Mouse (Mus musculus) limb, embryonic 10.5 days (tissue): ENCODE results near the gene Gnmt. TPM values are rescaled to one million over a fixed set of nuclear protein-coding genes. Genes with fewer than 3 reads are reported as not detected.

Source experiments
- DNase-seq: peaks from one replicate; pipeline ENCODE4 v3.0.0-alpha.2; 2017; ENCODE audit warnings: low spot score
- H3K27ac ChIP-seq: fragments of 300-500 bp; sonication (generic); 2 replicates; pipeline ENCODE4 v1.5.1; 2016; ENCODE audit warnings: mild to moderate bottlenecking
- H3K27me3 ChIP-seq: fragments of 300-500 bp; sonication (generic); 2 replicates; pipeline ENCODE4 v1.6.1; 2016; ENCODE audit warnings: low read depth, mild to moderate bottlenecking; ENCODE audit not compliant: poor library complexity, severe bottlenecking
- H3K36me3 ChIP-seq: fragments of 300-500 bp; sonication (generic); 2 replicates; pipeline ENCODE4 v1.6.1; 2016; ENCODE audit warnings: mild to moderate bottlenecking, moderate library complexity
- H3K4me1 ChIP-seq: fragments of 300-500 bp; sonication (generic); 2 replicates; pipeline ENCODE4 v1.6.1; 2016
- H3K4me3 ChIP-seq: fragments of 300-500 bp; sonication (generic); 2 replicates; pipeline ENCODE4 v1.5.1; 2016; ENCODE audit warnings: mild to moderate bottlenecking, moderate library complexity
- H3K9me3 ChIP-seq: fragments of 300-500 bp; sonication (generic); replicated peaks from 2 replicates; pipeline ENCODE4 v1.6.1; 2016; ENCODE audit warnings: mild to moderate bottlenecking
- WGBS: fragments of 180-500 bp; shearing (Covaris S2); methylation state at CpG from one replicate; pipeline ENCODE4 v1.1.7; 2016; 5-methylcytosine and 5-hydroxymethylcytosine counted together
- polyA plus RNA-seq: library from polyadenylated mRNA; unstranded; fragments of >200 nt; fragmentation: Nextera tagmentation; extraction: Ambion mirVana; gene quantifications from 2 replicates; pipeline ENCODE4 v1.2.1, GENCODE M21; 2016

The Gnmt gene
- polyA plus RNA-seq, 1 experiment from 2014 or later = 0.83 TPM

DNA sequence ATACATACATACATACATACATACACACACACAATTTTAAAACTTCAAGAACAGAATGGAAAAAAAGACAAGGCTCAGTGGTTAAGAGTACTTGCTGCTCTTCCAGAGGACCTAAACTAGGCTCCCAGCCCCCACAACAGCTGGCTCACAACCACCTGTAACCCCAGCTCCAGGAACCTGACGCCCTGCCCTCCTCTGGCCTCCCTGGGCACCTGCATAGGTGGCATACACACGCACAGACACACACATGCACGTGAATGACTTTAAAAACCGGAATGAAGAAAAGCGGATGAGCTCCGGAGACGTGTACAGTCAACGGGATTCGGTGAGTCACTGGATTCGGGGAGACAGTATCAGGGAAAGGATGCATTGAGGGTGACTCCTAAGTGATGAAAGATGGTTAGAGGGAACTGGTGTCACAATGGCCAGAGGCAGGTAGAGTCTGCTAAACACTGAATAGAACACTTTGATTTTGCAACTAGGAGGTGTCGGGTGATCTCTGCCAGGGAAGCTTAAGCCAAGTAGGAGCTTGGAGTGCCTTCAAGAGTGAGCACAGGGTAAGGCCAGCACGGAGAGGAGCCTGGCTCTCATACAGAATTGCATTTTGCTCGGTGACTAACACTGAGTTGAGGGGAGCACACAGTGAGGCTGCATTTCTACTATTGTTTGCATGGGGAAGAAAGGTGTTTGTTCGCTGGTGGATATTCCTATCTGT is 22.4 kb downstream of the Gnmt start:
- WGBS = 94% methylated on average over 14 of the region's 14 CpGs
- no peak for DNase-seq

DNA sequence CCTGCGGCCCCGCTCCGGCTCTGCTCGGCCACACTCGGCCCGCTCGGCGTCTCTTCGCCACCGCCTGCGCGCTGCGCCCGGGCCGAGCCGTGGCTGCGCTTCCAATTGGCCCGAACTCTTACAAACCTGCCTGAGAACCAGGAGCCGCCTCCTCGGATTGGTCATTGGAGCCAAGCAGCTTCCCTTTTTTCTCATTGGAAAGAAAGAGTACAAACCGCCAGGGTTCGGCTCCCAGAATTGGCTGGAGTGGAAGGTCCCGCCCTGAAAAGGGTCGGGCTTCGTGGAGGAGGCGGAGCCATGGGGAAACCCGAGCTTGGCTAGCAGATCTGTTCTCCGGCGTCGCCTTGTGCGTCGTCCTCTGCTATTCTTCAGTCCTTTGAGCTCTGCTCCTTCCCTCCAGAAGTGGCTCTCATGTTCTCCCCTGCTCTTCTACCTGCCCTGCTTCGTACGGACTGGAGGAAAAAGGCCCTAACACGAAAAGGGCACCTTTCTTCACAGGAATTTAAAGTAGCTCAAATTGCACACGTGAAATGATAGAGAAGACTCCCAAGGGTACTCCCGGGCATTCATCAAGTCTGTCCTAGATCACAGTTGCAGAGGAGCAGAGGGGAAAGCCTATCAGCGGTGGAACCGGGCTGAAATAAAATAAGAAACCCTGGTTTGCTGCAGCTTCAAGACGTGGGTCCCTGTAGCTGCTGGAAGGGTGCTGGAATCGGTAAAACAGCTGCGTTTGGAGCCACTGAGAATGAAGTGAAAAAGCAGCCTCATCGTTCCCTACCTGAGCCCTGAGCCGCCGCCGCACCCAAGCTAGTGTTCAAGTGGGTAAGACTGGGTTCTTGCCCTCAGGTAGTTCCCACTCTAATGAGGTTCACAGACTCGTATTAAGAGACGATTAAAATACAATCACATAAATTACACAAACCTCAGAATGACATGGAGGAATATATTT is 23.8 kb downstream of the Gnmt start, which contains the start of gene Ppp2r5d:
Gene Ppp2r5d (minus strand): TSS at position 225 of the 949 bp plus-strand sequence.
- Histone ChIP-seq H3K9me3 (no peaks in the 10 kb centered on the region), H3K36me3 (peaks cover 22% of the 10 kb centered on the region), H3K27ac (peak within 1 kb of the TSS; percentile 94), H3K4me1 (peaks cover 39% of the 10 kb centered on the region), H3K4me3 (peak within 1 kb of the TSS; percentile 95), H3K27me3 (no peaks in the 10 kb centered on the region)
- DNase-seq = peak; percentile 90
- 2% methylated on average over 48 of the region's 48 CpGs for WGBS

More for the DNA sequence above, 22.4 kb downstream of the Gnmt start:
- Histone ChIP-seq H3K4me1 (peaks cover 43% of the 10 kb centered on the region), H3K9me3 (no peaks in the 10 kb centered on the region), H3K27ac (no peak overlapping the region), H3K27me3 (no peaks in the 10 kb centered on the region), H3K36me3 (peaks cover 8% of the 10 kb centered on the region), H3K4me3 (no peak overlapping the region)

DNA sequence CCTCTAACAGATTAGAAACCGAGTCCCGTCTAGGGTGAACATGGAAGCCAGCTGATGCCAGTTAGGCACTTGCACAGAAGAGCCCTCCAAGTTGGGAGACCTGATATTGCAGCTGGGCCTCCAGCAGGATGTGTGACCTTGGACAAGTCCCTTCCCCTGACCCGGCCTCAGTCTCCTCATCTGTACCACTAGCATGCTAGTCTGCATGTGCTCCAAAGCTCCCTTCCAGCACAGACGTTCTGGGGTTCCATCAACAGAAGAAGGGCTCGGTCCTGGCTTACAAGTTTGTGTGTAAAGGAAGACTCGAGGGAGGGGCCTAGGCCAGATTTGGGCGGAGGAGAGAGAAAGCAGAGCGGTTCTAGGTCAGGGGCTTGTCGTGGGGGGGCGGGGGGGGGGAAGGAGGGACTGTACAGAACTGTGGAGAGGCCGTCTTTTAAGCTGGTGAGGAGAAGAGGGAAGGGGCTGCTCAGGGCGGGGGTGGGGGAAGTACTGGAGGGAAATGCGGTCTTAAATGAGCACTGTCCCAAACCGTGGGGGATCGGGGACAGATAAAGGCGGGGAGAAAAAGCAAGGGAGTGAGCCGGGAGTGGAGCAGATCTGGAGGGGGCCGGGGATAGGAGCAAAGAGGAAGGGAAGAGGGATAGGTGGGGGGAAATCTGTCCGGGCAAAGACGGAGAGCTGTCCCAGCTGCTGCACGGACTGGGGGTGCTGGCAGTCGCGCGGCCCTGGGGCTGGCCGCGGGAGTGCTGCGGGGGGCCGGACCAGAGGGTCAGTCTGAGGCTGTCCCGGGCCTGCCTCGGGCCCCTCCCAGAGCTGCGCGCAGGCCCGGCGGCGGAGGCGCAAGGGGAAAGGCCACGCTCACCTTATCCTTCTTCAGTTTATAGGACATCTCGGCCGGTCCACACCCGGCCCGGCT is 24.7 kb downstream of the Gnmt start:
- Histone ChIP-seq H3K4me3 (peak overlapping the region; percentile 95), H3K27me3 (no peaks in the 10 kb centered on the region), H3K27ac (peak overlapping the region; percentile 94), H3K36me3 (peaks cover 31% of the 10 kb centered on the region), H3K4me1 (peaks cover 39% of the 10 kb centered on the region), H3K9me3 (no peaks in the 10 kb centered on the region)
- WGBS = 6% methylated on average over 41 of the region's 41 CpGs
- no peak for DNase-seq

DNA sequence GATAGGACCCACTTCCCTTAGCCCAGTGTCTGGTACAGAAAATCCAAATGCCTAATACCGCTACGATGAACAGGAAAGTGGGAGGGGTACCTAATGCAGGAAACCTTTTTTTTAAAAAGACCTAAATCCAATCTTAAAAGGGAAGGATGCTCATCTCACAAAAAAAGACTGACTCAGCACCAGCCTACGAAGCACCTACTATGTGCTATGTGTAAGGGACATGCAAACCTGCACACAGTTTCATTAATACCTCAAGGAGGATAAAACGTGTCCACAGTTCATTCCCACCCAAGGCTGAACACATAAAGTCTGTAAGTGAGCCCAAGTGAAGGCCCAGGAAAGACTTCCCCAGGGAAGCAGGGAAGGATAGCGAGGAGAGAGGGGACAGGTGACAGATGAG is 26.5 kb downstream of the Gnmt start:
- no peaks in the 10 kb centered on the region for H3K9me3 ChIP-seq
- no peak overlapping the region for H3K27ac ChIP-seq
- no peaks in the 10 kb centered on the region for H3K27me3 ChIP-seq
- DNase-seq = no peak
- peaks cover 48% of the 10 kb centered on the region for H3K36me3 ChIP-seq
- peaks cover 39% of the 10 kb centered on the region for H3K4me1 ChIP-seq
- H3K4me3 ChIP-seq = peak overlapping the region; percentile 95; the same call in 1 of the 2 replicates
- 90% methylated on average over 5 of the region's 5 CpGs for WGBS

DNA sequence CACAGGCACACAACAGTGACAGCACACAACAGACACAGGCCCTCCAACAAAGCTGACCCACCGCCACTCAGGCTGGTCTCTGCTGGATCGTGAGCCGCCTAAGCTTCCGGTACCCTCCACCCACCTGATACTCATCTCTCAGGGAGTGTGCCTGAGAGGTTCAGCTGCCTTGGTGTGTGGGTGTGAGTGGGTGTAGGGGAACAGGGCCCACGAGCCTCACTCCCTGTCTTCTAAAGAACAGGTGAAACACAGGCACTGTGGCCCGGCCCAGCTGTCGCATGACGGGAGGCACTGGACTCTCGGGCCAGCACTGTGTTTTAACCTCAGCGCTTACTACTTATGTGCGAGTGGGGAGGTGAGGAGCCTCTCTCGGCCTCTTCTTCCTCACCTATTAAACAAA is 26.9 kb downstream of the Gnmt start:
- Histone ChIP-seq H3K4me1 (peaks cover 39% of the 10 kb centered on the region), H3K27ac (peak overlapping the region; percentile 19; the same call in 1 of the 2 replicates), H3K9me3 (no peaks in the 10 kb centered on the region), H3K4me3 (peak overlapping the region; percentile 15; the same call in 1 of the 2 replicates), H3K36me3 (peaks cover 52% of the 10 kb centered on the region), H3K27me3 (no peaks in the 10 kb centered on the region)
- WGBS = 91% methylated on average over 12 of the region's 12 CpGs
- DNase-seq = no peak

DNA sequence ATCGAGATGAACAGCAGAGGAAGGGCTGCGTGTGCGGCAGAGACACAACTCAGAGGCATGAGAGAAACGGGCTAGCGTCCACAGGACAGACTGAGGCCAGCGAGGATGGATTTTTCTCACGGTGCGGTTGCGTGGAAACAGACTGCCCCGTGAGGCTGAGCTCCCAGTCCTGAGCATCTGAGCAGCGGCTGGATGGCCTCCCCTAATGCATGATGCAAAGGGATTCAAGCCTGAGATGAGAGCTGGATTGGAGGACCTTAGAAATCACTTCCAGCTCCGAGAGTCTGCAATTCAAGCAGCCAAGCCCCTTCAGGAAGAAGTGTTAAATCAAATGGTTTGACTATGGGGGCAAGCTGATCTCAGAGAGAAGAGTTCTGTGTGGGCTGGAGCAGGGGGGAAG is 27.5 kb downstream of the Gnmt start:
- no peak overlapping the region; the same call in 1 of the 2 replicates for H3K27ac ChIP-seq
- H3K36me3 ChIP-seq = peaks cover 57% of the 10 kb centered on the region
- DNase-seq = no peak

DNA sequence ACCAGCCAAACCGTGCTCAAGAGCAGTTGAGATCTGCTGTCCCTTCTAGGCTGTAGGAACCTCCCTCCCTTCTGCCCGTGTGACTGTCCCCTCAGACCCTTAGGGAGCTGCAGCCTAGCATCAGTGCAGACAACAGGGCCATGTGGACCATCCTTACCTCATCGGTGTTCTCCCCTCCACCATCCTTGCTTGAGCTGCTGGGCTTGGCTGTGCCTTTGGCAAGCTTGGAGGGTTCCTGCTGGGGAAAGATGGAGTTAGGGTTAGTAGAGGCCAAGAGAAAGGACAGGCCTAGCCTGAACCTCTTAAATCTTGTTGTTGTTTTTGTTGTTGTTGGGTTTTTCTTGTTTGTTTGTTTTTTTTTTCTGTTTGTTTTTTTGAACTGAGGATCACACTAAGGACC is 29.1 kb downstream of the Gnmt start:
- DNase-seq = no peak
- H3K27me3 ChIP-seq = no peaks in the 10 kb centered on the region
- no peak overlapping the region for H3K27ac ChIP-seq
- no peak overlapping the region for H3K4me3 ChIP-seq
- no peaks in the 10 kb centered on the region for H3K9me3 ChIP-seq
- WGBS = 78% methylated on average over 3 of the region's 3 CpGs
- H3K4me1 ChIP-seq = peaks cover 31% of the 10 kb centered on the region
- peaks cover 71% of the 10 kb centered on the region for H3K36me3 ChIP-seq

More for the DNA sequence above, 27.5 kb downstream of the Gnmt start:
- H3K27me3 ChIP-seq = no peaks in the 10 kb centered on the region
- H3K4me3 ChIP-seq = peak overlapping the region; percentile 15; the same call in 1 of the 2 replicates
- WGBS = 89% methylated on average over 12 of the region's 12 CpGs
- no peaks in the 10 kb centered on the region for H3K9me3 ChIP-seq
- peaks cover 39% of the 10 kb centered on the region for H3K4me1 ChIP-seq

DNA sequence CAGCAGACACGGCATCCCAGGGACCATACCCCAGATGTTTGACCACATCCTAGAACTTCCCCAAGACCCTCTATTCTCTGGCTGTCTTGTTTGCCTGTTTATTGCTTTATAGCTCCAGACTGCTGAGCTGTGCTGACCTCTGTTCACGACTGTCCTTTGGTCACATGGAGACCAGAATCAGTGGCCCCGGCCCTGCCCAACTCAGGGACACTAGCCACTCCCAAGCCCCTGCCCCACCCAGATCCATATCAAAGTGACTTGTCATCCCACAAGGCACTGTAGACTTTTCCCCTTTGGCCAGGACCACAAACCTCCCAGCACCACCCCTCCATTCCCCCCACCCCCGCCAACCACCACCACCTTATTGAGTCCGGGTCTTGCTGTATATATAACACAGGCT is 29.7 kb downstream of the Gnmt start:
- 55% methylated on average over 5 of the region's 5 CpGs for whole genome bisulfite sequencing
- H3K4me3 ChIP-seq = no peak overlapping the region
- H3K36me3 ChIP-seq = peaks cover 78% of the 10 kb centered on the region
- no peaks in the 10 kb centered on the region for H3K27me3 ChIP-seq
- no peaks in the 10 kb centered on the region for H3K9me3 ChIP-seq
- peaks cover 30% of the 10 kb centered on the region for H3K4me1 ChIP-seq
- no peak for DNase-seq
- no peak overlapping the region for H3K27ac ChIP-seq

DNA sequence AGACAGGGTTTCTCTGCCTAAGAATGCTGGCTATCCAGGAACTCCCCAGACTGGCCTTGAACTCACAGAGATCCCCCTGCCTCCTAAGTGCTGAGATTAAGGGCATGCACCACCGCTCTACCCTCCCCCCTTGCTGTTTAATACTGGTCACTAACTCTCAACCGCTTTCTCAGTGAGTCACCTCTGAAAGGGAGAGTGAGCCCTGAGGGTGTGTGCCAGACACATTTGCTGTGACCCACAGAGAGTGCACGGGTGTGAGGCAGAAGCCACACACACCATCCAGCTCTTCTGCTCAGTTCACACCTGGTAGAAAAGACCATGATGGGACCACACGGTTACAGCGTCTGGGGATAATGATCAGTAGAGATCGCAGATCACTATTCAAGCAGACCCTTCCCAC is 30.5 kb downstream of the Gnmt start:
- H3K27me3 ChIP-seq = no peaks in the 10 kb centered on the region
- H3K9me3 ChIP-seq = no peaks in the 10 kb centered on the region
- H3K27ac ChIP-seq = no peak overlapping the region
- 89% methylated on average over 6 of the region's 6 CpGs for WGBS
- peaks cover 23% of the 10 kb centered on the region for H3K4me1 ChIP-seq
- H3K36me3 ChIP-seq = peaks cover 85% of the 10 kb centered on the region
- H3K4me3 ChIP-seq = no peak overlapping the region
- DNase-seq = no peak

DNA sequence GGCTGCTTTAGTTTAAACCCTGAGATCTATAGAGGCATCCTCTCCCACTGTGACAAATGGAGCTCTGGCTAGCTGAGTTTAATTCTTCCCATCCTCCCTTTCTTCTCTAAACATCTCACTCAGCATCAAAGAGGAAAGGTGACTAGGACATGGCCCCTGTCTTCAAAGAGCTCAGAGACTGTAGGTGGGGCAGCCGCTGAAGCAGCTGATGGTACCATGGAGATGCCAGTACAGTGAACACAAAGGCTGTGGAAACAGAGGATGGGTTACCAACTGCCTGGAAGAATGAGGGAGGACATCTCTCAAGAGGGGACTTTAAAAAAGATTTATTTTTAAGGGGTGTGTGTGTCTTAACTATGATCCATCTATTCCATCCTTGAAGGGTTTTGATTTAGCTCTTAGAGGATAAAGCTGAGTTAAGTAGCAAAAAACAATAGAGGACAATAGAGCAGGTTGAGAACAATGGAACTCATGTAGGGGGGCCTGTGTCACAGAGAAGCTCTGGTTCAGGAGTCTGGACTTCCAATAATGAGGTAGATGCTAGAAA is 34.4 kb downstream of the Gnmt start:
- Histone ChIP-seq H3K36me3 (peaks cover 91% of the 10 kb centered on the region), H3K27me3 (no peaks in the 10 kb centered on the region), H3K4me3 (no peak overlapping the region), H3K4me1 (no peaks in the 10 kb centered on the region), H3K27ac (no peak overlapping the region), H3K9me3 (no peaks in the 10 kb centered on the region)
- DNase-seq = no peak
- 69% methylated on average over 1 of the region's 1 CpGs for WGBS

DNA sequence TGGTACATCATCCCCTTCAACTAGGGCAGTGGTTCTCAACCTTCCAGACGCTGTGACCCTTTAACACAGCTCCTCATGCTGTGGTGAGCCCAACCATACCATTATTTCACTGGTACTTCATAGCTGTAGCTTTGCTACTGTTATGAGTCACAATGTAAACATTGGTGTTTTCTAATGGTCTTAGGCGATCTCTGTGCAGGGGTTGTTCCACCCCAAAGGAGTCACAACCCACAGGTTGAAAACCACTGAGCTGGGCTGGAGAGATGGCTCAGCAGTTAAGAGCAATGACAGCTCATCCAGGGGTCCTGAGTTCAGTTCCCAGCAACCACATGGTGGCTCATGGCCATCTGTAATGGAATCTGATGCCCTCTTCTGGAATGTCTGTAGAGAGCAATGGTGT is 37.6 kb downstream of the Gnmt start:
- peaks cover 87% of the 10 kb centered on the region for H3K36me3 ChIP-seq
- DNase-seq = no peak
- H3K9me3 ChIP-seq = no peaks in the 10 kb centered on the region
- 91% methylated on average over 2 of the region's 2 CpGs for WGBS
- no peaks in the 10 kb centered on the region for H3K4me1 ChIP-seq
- H3K27ac ChIP-seq = no peak overlapping the region
- no peaks in the 10 kb centered on the region for H3K27me3 ChIP-seq
- no peak overlapping the region for H3K4me3 ChIP-seq

DNA sequence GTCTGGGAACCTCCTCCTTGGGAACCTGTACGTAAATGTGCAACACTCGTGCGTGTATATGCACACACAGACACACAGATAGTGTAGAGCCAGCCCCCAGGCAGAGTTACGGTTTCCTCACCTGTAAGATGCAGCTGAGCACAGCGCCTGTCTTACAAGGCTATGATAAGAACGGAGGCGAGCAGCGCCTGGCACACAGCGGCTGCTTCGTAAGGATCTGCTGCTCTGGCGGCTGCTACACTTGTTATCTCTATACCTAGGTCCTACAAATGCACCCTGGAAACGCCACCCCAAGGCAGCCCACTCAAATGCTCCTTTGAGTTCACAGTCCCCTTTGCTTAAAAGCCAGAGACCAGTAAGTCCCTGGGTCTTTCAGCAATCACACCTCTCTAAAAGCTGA is 38.3 kb downstream of the Gnmt start:
- H3K36me3 ChIP-seq = peaks cover 87% of the 10 kb centered on the region
- no peaks in the 10 kb centered on the region for H3K4me1 ChIP-seq
- H3K4me3 ChIP-seq = no peak overlapping the region
- WGBS = 95% methylated on average over 12 of the region's 12 CpGs
- no peaks in the 10 kb centered on the region for H3K27me3 ChIP-seq
- H3K9me3 ChIP-seq = no peaks in the 10 kb centered on the region
- no peak for DNase-seq
- no peak overlapping the region for H3K27ac ChIP-seq
